Mouse (Mus musculus): ENCODE data around the gene Lzts2.

- TF ChIP-seq TAL1 (IDR thresholded peaks at IDR 0.05; ENCODE audit: low read length), result no peak
- TF ChIP-seq GATA1 (IDR thresholded peaks at IDR 0.05; ENCODE audit: low read length), result no peak
Measured at GRCm38 (mm10) chr19:45040214-45040613, 26.0 kb downstream of the Lzts2 start.

Data from erythroblast, embryonic 14.5 days (primary cell).